Mouse (Mus musculus): ENCODE data around the gene Spin2f. TPM values are rescaled to one million over a fixed set of nuclear protein-coding genes. Genes with fewer than 3 reads are reported as not detected.

The Spin2f gene
- polyA plus RNA-seq (2012; rRNA removed), result not detected in 2 replicates

GRCm38 (mm10) chrX:31253594-31253993 is at the start of gene Spin2f:
Gene Spin2f (plus strand): TSS chrX:31253894.

Other genes with a start within 250 kb of the Spin2f start
- not detected in 2 replicates for gene Btbd35f29, start 136.2 kb upstream of the Spin2f start, polyA plus RNA-seq (2012; rRNA removed)
- gene Btbd35f26, start 82.6 kb downstream of the Spin2f start, polyA plus RNA-seq (2012; rRNA removed), result not detected in 2 replicates
- gene Btbd35f19, start 130.0 kb downstream of the Spin2f start, polyA plus RNA-seq (2012; rRNA removed), result not detected in 2 replicates

All from central nervous system, embryonic 11.5 days (tissue).